Mouse (Mus musculus) urinary bladder, postnatal 0 days (tissue): ENCODE data around the gene Lbr. TPM values are rescaled to one million over a fixed set of nuclear protein-coding genes. Genes with fewer than 3 reads are reported as not detected.

Experiments
- polyA plus RNA-seq: library from polyadenylated mRNA; unstranded; fragments of >200 nt; fragmentation: Nextera tagmentation; extraction: Ambion mirVana; gene quantifications from 2 replicates; pipeline ENCODE4 v1.2.1, GENCODE M21; 2015

Gene Lbr
- 47.9 and 70.4 TPM in 2 replicates for polyA plus RNA-seq

GRCm38 (mm10) chr1:181842781-181843180 is at the start of gene Lbr:
Gene Lbr, minus strand, starts transcription at chr1:181843046.

Other genes with a start within 250 kb of the Lbr start
- gene Enah, start 176.9 kb upstream of the Lbr start, polyA plus RNA-seq: 20.0 and 31.6 TPM in 2 replicates